Mouse (Mus musculus): Measurements from ENCODE around the gene 1700025F22Rik. TPM values are rescaled to one million over a fixed set of nuclear protein-coding genes. Genes with fewer than 3 reads are reported as not detected.
"Not testable (repeated sequence)": the region's sequence is repeated elsewhere in the genome, so short reads cannot be mapped to it uniquely, and the experiment has no call there.

1700025F22Rik gene
- total RNA-seq (2017) = not detected in 2 replicates

DNA sequence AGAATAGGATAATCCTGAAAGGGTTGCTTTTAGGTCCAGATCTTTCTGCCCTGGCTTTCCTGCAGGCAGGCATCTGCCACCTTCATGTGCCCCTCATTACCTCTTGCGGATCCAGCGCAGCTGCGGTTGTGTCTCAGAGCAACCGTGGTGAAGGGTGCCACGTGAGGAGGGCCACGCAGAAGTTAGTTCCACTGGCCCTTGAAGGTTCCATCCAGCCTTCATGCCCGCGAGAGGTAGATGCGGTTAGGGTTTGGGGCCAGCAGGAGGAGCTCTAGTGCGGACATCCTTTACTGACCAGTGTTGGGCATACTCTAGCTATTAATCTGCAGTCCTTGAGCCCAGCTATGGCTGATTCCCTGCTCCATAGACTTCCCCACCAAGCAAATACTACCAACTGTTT is at the start of gene 1700025F22Rik:
Gene 1700025F22Rik (minus strand): TSS at position 149 of the 400 bp plus-strand sequence.
- ATAC-seq (ENCODE audit: extremely low read depth, insufficient number of reproducible peaks, low FRiP score, poor library complexity, severe bottlenecking) = peak; percentile 66; the same call in 1 of the 2 replicates

DNA sequence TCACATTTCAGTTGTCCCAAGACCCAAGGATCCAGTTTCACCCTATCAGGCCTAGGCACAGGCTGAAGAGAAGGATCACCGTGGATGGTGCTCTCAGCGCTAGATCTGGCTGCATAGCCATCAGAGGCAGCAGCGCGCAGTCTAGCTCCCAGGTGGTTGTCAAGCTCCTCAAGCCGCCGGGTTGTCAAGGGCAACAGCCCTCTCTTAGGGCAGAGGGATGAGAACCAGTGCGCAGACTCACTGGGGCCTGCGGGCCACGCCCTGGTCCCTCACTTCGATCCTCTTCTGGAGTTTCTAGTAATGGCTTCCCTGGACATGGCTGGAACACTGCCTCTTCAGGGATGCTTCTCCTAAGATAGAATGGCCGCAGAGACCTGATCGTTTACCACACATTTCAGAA is 31.4 kb upstream of the 1700025F22Rik start, which contains the start of gene Ms4a13:
Gene Ms4a13 (minus strand): TSS at position 192 of the 400 bp plus-strand sequence.
- ATAC-seq (ENCODE audit: extremely low read depth, insufficient number of reproducible peaks, low FRiP score, poor library complexity, severe bottlenecking) = no peak

DNA sequence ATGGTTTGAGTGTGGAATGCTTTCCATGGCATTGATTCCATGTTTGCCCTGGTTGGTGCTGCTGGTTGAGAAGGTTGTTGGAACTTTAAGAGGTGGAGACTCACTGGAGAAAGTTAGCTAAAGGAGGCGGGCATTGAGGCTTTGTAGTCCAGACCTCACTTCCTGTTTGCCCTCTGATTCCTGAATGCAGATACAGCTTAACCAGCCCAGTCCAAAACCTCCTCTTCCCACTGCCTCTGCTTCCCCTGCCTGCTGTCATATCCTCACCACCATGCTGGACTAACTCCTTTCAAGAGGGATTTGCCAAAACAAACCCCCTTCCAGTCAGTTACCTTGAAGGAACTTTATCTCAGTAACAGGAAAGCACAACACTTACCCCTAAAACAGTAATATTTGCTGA is 27.4 kb upstream of the 1700025F22Rik start:
- no peak for ATAC-seq (ENCODE audit: extremely low read depth, insufficient number of reproducible peaks, low FRiP score, poor library complexity, severe bottlenecking)

DNA sequence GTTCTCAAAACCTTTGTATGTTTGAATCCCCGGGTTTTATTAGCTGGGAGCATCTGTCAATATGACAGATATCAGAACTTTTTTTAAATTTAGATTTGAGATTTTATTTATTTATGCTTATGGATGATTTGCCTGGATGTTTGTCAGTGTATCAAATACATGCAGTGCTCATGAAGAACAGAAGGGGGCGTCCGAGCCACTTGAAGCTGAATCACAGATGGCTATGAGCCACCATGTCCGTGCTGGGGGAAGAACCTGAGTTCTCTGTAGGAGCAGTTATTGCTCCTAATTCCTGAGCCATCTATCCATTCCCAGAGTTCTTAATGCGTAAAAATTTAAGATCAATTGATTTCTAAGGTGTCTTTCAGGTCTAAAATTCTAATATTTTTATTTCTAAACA is 19.0 kb upstream of the 1700025F22Rik start:
- peak; percentile 82 for ATAC-seq (ENCODE audit: extremely low read depth, insufficient number of reproducible peaks, low FRiP score, poor library complexity, severe bottlenecking)

DNA sequence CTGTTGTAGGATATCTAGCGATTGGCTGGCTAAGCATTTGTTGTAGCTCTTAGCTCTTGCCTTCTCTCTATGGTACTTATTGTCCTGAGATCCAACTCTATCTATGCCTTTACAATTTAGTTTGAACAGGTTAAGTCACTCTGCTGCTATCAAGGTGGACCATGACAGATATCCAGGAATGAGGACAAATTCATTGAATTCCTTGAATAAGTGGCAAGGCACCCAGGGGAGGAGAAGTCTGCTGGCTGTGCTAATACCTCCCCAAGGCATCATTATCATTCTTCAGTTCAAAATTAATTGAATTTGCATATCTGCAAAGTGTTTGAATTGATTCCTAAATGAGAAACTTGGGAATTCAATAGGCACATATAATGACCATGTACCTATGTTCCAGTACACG is 12.3 kb upstream of the 1700025F22Rik start:
- no peak for ATAC-seq (ENCODE audit: extremely low read depth, insufficient number of reproducible peaks, low FRiP score, poor library complexity, severe bottlenecking)

DNA sequence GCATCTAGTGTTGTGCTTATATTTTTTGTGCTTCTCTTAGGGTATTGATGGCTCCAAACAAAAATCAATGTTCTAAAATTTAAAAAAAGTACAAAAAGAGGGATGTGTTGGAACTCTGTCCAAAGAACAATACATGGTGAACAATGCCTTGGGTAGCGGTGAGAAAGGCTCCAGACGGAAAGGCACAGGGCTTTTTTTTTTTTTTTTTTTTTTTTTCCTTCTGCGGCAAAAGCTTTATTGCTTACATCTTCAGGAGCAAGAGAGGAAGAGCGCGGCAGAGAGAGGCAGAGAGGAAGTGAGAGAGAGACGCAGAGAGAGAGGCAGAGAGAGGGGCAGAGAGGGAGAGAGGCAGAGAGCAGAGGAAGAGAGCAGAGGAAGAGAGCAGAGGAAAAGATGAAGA is 7.2 kb downstream of the 1700025F22Rik start:
- not testable (repeated sequence) for ATAC-seq (ENCODE audit: extremely low read depth, insufficient number of reproducible peaks, low FRiP score, poor library complexity, severe bottlenecking)

DNA sequence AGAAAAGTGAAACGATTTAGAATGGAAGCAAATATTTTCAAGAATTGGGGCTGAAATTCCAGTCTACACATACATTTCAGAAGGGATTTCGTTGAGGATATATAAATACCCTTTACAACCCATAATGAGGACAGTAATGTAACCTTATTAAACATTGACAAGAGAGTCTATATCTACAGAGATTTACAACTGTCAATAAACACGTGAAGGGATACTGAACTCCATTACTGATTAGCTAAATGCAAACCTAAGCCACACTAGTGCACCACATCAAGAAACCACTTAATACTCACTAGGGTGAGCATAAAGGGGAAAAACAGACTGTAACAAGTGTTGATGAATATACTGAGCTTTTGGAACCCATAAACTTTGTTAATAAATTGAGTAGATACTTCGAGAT is 29.8 kb downstream of the 1700025F22Rik start:
- no peak for ATAC-seq (ENCODE audit: extremely low read depth, insufficient number of reproducible peaks, low FRiP score, poor library complexity, severe bottlenecking)

DNA sequence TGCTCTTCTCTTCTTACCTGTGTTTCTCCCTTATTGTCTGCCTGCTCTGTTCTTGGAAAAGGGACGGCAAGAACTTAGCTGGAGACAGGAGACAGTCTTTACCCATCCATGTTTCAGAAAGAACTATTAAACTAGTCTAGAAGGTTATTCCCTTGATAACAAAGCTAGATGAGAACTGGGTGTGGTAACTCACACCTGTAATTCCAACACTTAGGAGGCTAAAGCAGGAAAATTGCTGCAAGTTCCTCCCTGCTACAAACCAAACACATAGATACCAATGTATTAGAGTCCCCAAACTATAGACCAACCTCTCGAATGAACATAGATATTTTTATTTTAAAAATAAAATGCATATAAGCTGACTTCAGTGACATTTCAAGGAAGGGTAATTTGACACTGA is 30.3 kb downstream of the 1700025F22Rik start:
- ATAC-seq (ENCODE audit: extremely low read depth, insufficient number of reproducible peaks, low FRiP score, poor library complexity, severe bottlenecking) = no peak

DNA sequence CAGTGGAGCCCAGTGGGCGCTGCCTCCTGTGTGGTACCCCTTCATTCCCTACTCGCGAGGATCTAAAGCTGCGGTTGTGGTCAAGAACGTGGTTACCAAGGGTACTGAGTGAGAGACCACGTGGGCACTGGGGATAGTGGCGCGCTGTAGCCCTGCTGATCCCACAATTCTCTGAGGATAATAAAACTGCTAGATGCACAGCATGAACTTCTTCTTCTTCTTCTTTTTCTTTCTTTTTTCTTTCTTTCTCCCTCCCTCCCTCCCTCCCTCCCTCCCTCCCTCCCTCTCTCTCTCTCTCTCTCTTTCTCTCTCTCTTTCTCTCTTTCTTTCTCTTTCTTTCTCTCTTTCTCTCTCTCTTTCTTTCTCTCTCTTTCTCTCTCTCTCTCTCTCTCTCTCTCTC is 34.3 kb downstream of the 1700025F22Rik start, which contains the start of gene 1700017D01Rik:
Gene 1700017D01Rik (minus strand): TSS at position 101 of the 400 bp plus-strand sequence.
- ATAC-seq (ENCODE audit: extremely low read depth, insufficient number of reproducible peaks, low FRiP score, poor library complexity, severe bottlenecking) = not testable (repeated sequence)

DNA sequence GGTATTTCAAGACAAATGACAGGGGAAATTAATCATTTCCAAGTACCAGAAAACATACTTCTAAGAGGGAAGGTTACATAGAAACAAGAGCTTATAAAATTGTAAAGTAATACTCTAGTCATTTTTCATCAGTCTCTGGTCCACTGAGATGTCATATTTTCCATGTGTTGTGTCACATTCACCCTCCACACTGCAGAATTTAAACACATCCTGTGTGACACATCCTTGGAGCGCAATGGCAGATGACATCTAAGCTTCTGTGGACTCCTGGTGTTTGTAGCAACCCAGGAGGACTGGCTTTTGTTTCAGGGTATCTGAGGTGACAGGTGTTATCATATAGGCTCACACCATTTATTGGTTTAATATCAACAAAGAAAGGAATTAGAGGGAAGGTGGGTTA is 35.4 kb downstream of the 1700025F22Rik start:
- no peak for ATAC-seq (ENCODE audit: extremely low read depth, insufficient number of reproducible peaks, low FRiP score, poor library complexity, severe bottlenecking)

DNA sequence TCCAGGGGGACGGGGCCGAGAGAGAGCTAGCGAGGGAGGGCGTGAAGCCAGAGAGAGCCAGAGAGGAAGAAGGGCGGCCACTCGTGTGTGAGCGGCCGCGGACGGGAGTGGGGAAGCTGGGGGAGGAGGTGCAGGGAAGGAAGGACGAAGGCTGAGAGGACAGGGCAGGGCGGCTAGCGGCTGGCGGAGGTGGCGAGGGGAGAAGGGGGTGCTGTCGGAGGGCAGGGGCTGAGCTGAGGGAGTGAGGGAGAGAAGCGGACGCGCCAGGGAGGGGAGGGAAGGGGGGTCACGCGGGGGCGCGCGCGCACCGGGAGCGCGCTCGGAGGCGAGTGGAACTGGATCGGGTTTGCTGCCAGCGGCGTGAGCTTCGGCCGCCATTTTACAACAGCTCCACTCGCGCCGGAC is 44.1 kb downstream of the 1700025F22Rik start:
- ATAC-seq (ENCODE audit: extremely low read depth, insufficient number of reproducible peaks, low FRiP score, poor library complexity, severe bottlenecking) = peak; percentile 90

DNA sequence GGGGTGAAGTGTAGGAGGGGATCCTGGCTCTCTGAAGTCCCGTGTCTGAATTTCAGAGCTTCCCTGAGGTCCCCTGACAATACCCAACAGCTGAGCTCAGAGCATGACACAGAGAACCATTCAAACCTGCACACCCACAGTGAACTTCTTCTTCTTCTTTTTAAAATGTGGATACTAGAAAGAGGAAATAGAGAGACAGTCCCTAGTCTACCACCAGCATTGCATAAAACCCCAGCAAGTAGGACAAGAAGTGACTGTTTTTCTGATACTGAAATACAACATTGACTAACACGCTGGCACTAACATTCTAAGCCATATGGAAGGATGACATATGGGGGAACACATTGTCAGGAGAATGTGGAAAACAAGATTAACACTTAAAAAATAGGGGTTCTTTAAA is 45.8 kb downstream of the 1700025F22Rik start:
- ATAC-seq (ENCODE audit: extremely low read depth, insufficient number of reproducible peaks, low FRiP score, poor library complexity, severe bottlenecking) = peak; percentile 67; the same call in 1 of the 2 replicates

DNA sequence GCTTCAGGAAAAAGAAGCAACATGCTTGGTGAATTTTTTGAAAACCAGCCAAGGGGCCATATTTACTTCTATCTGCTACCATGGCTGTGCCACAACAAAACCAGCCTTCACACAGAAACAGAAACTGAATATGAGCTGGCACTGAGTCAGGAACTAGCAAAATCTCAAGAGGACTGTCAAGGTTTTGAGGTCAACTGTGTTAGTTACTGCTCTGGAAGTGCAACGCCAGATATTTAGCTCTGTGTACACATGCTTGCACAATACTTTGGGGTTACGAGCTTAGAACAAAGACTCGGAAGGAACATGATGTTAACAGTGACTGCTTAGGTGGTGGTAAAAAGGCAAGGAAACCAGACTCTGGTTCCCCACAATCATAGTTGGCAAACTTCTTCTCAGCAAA is 57.4 kb downstream of the 1700025F22Rik start:
- peak; percentile 33; the same call in 1 of the 2 replicates for ATAC-seq (ENCODE audit: extremely low read depth, insufficient number of reproducible peaks, low FRiP score, poor library complexity, severe bottlenecking)

DNA sequence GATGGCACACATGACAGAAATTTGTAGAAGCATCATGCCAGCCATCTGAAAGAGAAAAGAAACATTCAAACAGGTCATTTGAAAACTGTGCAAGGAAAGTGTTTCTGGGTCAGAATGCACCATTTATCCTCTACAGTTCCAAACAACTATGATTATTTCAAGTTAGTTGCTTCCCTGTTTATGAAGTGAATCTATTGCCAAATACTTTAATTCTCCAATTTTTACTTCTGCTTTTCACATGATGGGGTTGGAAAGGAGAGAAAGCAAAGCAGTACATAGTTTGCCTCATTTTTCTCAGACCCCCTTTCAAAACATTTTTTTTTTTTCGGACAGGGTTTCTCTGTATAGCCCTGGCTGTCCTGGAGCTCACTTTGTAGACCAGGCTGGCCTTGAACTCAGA is 63.2 kb downstream of the 1700025F22Rik start:
- ATAC-seq (ENCODE audit: extremely low read depth, insufficient number of reproducible peaks, low FRiP score, poor library complexity, severe bottlenecking) = no peak

DNA sequence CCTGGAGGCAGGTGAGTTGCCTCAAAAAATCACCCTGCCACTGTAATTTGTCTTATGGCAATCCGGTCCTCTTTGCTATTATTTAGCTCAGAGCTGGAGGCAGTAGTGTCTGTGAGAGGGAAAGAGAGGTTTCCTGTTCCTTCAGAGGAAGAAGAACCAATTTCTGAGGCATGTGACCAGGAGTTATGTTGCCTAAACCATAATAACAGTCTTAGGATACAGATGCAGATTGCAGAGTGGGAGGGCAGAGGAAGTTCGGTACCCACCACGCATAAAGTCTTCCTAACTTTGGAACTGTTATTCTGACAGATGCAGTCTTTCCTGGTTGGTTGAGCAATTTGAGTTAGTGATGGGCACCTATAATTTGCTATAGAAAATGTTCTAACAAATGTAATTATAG is 66.7 kb downstream of the 1700025F22Rik start:
- ATAC-seq (ENCODE audit: extremely low read depth, insufficient number of reproducible peaks, low FRiP score, poor library complexity, severe bottlenecking) = no peak

DNA sequence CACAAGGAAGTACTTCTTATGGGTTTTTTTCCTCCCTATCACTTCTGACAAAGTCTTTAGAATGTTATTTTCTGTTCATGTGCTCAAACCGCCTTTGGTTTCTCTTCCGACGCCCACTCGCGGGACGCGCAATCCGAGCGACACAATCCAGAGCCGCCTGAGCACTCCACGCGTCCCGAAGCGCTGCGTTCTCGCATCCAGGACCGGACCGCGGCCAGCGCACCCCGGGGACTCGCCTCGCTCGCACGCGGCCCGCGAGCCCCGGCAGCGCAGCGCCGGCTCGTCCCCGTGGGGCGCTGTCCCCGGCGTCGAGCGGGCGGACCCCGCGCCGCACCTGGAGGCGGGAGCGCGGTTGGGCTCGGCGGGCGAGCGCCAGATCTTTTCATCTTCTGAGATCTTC is 73.0 kb downstream of the 1700025F22Rik start:
- peak; percentile 30; the same call in 1 of the 2 replicates for ATAC-seq (ENCODE audit: extremely low read depth, insufficient number of reproducible peaks, low FRiP score, poor library complexity, severe bottlenecking)

Other genes starting within 250 kb of the 1700025F22Rik start
- not detected in 2 replicates for gene Zp1, start 244.7 kb downstream of the 1700025F22Rik start, total RNA-seq (2017)
- 0.23 and 0.74 TPM in 2 replicates for gene Ptgdr2, start 228.2 kb downstream of the 1700025F22Rik start, total RNA-seq (2017)
- 11.7 and 14.3 TPM in 2 replicates for gene Ccdc86, start 216.1 kb downstream of the 1700025F22Rik start, total RNA-seq (2017)
- not detected in 2 replicates for gene Ms4a10, start 190.7 kb downstream of the 1700025F22Rik start, total RNA-seq (2017)
- not detected in 2 replicates for gene Ms4a15, start 172.1 kb downstream of the 1700025F22Rik start, total RNA-seq (2017)
- gene Ms4a18, start 147.3 kb downstream of the 1700025F22Rik start, total RNA-seq (2017) = not detected in 2 replicates
- 1.4 and 3.6 TPM in 2 replicates for gene Ms4a8a, start 84.2 kb downstream of the 1700025F22Rik start, total RNA-seq (2017)
- not detected in 2 replicates for gene 1700017D01Rik, start 34.4 kb downstream of the 1700025F22Rik start, total RNA-seq (2017)
- not detected in 2 replicates for gene Ms4a13, start 31.4 kb upstream of the 1700025F22Rik start, total RNA-seq (2017)
- not detected in 2 replicates for gene Ms4a12, start 67.1 kb upstream of the 1700025F22Rik start, total RNA-seq (2017)
- 552 and 558 TPM in 2 replicates for gene Ms4a1, start 100.9 kb upstream of the 1700025F22Rik start, total RNA-seq (2017)
- gene Ms4a5, start 118.6 kb upstream of the 1700025F22Rik start, total RNA-seq (2017) = not detected in 2 replicates
- not detected in 2 replicates for gene Ms4a14, start 149.1 kb upstream of the 1700025F22Rik start, total RNA-seq (2017)
- 0.49 TPM in 1 of 2 replicates, not detected in the other for gene Ms4a7, start 170.8 kb upstream of the 1700025F22Rik start, total RNA-seq (2017)
- gene Ms4a4a, start 210.2 kb upstream of the 1700025F22Rik start, total RNA-seq (2017) = 1.4 and 3.7 TPM in 2 replicates
- gene Ms4a4c, start 239.4 kb upstream of the 1700025F22Rik start, total RNA-seq (2017) = 129 and 133 TPM in 2 replicates

Measured in neutrophil, adult 5-6 weeks (primary cell).